Mouse (Mus musculus) kidney, adult 8-10 months (tissue): ENCODE results near the gene Nono.

Source experiments
- DNase-seq, 2 experiments: peaks; one replicate each; pipeline ENCODE4 v3.0.0; 2022

Gene Nono

DNA sequence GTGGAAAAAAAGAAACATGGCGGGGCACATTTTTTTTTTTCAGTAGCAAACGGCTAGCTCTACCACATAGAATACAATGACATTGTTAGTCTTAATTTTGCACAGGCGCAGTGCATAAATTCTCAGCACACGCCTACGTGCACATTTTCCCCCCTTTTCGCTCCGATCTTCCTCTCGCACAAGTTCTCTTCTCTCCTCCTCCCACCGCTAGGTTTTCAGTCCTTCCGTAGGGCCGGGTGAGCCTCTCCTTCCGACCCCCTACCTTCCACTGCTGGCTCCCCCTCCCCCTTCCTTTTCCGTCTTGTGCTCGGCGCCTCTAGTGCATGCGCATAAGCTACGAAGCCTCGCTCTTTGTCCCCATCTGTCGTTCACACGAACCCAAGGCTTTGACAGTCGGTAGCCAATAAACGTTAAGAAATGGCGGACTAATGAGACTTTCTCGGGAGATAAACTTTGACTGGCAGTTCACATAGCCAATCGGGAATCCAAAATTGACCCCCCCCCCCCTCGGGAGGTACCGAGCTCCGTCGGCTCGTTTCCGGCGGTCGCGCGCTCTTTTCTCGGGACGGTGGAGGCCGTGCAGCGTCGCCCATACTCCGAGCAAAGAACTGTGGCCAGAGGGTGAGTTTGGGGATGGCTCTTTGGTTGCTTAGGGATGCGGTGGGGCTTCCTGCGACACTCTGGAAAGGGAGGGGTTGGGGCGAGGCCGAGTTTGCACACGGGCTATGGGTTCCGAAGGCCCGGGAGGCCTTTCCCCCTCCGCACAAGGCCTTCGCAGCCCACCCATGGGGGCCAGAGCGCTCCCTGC lies at the start of gene Nono:
Nono (plus strand) TSS at position 177 of the 808 bp plus-strand sequence.
- peak; percentile 82 to 91 for DNase-seq

DNA sequence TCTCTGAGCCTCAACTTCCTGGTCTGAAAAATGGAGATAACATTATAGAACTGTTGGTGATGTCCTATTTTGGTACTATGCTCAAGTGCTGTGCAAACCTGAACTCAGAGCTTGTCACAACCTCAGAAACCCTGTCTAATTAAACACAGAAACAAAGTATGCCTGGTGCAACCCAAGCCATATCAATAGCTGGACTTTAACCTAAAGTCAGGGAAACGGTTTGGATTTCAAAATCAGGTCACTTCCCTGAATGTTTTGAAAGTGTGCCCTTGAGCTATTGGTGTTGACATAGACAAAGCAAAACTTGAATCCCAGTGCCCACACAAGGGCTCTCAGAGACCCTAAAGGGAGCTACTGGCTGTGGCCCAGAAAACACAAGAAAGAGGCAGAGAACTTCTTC lies 49.4 kb upstream of the Nono start:
- no peak for DNase-seq

DNA sequence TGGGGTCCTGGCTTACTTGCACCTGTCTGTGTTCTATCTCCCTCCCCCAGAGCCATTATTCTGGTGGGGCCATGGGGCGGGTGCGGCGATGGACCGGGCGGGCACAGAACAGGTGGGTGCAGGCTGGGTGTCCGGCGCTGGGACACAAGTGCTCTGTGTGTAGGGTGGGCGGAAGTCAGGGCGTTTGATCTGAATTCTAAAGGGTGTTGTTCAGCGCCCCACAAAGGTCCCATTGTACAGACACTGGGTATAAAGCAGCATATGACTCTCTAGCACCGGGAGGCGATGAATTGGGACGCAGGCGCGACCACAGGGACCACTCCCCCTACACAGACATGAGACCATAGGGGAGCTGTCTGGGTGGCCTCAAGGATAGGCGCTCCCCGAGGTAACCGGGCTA lies 45.7 kb upstream of the Nono start:
- DNase-seq: no peak

DNA sequence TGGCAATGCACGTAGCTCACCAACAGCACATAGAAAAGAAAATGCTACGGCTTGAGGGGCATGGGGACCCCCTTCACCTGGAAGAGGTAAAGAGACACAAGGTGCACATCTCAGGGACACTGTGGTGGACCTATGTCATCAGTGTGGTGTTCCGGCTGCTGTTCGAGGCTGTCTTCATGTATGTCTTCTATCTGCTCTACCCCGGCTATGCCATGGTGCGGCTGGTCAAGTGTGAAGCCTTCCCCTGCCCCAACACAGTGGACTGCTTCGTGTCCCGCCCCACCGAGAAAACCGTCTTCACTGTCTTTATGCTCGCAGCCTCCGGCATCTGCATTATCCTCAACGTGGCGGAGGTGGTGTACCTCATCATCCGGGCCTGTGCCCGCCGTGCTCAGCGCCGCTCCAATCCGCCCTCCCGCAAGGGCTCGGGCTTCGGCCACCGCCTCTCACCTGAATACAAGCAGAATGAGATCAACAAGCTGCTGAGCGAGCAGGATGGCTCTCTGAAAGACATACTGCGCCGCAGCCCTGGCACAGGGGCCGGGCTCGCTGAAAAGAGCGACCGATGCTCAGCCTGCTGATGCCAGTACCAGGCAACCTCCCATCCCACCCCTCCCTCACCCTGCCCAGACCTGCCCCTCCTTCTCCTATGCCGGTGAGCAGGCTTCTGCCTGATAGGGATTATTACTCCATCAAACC lies 44.5 kb upstream of the Nono start:
- DNase-seq: no peak

DNA sequence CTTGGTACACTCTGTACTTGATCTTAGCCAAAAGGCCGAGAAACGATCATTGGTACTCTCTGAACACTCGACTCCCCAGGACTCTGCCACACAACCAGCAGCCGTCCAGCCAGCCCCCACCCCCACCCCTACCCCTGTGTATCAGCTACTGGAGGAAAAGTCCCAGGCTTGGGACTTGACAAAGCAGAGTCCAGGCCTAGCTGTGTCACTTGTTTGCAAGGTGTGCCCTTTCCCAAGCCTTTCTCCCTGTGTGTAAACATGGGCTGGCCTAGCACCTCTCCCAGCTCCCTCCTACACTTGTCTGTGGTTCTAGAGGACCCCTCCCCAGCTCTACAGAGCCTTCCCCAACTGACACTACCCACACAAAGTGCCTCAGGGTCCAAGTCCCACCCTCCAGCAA lies 42.9 kb upstream of the Nono start:
- no peak for DNase-seq

DNA sequence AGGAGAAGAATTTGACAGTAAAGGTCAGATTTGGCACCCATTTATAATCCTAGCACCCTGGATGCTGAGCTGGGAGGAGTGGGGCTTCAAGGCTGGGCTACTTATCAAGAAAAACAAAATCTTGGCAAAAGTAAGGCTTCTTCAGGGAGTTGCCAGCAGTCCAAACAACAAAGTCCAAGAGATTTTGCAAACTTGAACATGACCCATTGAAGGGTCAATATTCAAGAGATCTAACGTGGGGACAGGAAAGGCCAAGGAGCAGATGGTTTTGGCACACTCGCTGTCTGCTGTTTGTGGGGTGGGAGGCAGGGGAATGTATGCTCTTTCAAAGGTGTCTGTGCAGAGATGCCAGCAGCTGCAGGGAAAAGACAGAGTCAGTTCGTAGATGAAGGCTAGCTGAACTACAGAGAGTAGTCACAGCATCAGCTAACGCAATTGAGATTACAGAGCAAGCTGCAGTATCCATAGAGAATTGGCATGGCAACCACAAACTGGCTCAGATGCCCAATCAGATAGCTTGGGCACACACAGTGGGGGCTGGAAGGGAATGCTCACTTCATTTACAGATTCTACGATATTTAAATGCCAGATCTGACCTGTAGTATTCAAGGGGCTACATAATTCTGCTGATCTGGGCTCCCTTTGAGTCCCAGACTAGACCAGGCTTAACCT lies 40.1 kb upstream of the Nono start:
- DNase-seq: peak; percentile 15 to 37

DNA sequence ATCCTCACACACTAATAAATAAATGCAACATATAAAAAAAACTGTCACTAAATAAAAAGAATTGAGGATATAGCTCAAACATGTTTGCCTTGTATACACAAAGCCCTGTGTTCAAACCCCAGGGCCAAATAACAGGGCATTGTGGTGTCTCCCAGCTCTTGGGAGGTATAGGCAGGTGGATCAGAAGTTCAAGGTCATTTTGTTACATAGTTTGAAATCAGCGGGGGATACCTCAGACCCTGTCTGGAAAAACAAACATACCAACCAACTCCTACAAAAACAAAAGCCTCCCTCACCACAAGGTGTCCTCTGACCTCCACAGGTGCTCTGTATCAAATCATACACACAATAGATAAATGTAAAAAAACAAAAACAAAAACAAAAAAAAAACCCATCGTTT lies 34.8 kb upstream of the Nono start:
- DNase-seq: no peak

DNA sequence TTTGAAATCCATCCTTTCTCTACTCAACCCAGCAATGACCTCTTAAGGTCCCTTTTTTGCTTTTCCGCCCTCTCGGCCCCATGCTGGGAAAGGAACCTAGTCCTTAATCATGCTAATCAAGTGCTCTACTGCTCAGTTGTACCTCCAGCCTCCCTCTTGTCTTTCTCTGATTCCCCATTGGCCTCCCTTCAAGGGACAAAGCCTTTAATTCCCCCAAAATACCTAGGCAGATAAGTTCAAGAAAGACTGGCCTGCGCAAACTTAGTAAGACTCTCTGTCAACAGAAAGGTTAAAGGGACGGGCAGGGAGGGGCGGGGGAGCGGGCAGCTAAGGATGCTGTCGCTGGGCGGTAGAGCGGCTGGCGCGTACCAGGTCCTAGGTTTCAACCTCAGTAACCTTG lies 32.7 kb upstream of the Nono start:
- DNase-seq: no peak

DNA sequence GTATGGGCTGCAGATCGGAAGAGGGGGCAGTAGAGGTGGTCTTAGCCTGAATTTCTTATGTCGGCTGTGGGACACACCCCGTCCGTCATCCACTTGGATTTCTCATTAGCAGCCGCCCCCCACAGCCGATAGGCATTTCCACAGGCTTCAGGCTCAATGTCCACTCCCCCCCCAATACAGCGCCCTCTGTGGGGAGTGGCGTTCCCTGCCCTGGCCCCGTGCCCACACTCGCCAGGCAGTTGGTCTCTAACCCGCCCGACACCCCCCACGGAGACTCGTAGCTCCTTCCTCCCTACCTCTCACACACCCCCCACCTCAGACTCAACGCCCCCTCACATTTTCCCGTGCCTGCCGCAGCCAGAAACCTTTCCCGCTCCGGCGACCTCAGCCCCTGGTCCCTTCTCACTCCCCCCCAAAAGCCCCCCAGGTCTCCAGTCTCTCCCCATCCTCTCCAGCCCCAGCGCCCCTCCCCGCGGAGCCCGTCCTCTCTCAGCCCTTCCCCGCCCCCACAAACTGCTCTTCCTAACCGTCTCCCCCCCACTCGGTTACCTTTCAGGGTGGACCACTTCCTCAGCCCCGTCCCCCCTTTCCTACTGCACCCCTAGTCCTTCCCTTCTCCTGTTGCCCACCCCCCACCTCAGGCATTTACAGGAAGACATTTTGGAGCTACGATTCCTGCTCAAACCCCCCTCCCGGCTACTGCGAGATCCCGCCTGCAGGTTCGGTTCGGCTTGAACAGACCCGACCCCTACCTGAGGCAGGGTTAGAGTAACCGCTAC lies 10.0 kb upstream of the Nono start:
- DNase-seq: peak; percentile 59 to 62

DNA sequence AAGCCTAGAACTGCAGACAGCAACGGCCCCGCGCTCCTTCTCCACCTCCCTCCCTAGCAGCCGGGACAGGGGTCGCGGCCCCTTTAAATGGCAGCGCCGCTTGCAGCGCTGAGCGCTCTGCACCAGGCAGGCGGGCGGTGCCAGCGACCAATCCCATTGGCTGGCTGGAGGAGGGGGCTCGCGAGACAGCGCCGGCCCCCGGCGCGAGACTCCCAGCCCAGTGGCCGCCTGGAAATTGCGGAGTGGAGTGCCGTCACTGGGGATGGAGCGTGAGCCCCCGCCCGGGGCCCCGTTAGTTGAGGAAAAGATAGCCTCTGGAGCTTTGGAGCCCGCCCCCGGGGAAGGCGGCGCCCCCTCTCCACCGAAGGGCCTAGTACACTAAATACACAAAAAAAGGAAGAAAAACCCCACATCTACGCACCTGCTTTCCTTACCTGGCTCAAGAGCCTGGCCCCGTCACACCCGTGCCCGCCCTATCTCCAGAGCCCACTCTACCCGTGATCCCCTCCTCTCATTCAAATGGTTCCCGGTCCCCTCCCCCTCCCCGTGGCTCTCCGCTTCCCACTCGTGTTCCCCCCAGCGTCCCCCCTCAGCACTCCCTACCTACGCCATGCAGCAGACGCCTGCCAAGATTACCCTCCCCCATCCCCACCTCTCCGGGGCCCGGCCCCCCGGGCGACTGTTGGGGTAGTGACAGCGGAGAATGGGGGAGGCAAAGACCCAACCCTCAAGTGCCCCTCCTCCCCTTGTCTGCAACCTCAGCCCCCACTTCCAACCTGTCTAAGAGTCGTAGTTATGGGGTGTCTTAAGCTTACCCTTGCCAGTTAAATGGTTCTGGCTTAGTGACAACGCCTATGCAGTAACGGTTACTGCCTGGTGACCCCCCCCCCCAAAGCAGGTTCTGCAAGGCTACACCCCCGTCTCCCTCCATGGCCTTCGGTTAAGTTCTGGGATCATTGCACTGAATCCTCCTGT lies 9.1 kb upstream of the Nono start:
- peak; percentile 81 to 82 for DNase-seq

DNA sequence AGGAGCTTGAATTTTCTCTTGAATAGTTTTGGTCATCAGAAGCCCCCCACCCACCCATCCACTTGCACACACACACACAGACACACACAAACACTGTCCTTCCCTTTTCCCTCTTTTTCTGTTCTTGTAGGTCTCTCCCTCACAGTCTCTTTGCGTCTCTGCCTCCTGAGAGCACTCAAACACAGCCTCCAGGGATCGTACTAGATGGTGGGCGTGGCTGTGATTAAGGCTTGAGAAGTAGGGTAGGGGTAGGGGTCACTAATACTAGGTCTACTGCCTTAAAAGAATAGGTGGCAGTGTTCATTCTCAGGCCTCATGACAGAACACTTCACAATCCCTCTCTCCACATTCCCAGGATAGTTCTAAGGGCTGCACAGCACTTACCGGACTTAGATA lies 8.4 kb upstream of the Nono start, which contains the start of gene Zmym3:
Zmym3 (minus strand) TSS at position 150 of the 396 bp plus-strand sequence.
- DNase-seq: no peak

DNA sequence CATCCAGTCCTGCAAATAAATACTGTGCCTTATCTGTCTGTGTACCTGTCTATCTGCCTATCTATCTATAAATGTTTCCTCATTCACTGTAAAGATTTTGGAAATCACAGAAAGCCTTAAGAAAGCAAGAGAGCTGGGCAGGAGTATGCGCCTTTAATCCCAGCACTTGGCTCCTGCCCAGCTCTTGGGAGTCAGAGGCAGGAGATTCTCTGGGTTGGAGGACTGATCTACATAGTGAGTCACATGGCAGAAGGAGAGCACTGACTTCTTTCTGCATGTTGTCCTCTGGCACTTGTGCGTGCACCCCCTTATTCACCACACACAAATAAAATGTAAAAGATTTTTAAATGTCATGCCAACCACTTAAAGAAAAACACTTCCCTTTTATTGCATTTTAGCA lies 5.7 kb upstream of the Nono start:
- DNase-seq: no peak

DNA sequence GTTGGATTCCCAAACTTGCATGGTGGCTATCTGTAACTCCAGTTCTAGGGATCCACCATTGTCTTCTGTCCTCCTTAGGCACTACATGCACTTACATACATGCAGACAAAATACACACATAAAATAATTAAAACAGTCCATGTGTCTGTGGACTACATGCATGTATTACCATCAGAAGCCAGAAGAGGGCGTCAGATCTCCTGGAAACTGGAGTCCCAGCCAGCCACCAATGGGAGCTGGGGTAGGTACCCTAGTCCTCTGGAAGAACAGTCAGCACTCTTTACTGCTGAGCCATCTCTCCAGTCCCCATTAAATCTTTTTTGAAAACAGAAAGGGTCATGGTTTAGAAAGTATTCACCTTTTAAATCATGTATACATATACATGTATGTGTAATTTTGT lies 1.3 kb upstream of the Nono start:
- peak in 1 of 2 experiments; percentile 33 for DNase-seq

DNA sequence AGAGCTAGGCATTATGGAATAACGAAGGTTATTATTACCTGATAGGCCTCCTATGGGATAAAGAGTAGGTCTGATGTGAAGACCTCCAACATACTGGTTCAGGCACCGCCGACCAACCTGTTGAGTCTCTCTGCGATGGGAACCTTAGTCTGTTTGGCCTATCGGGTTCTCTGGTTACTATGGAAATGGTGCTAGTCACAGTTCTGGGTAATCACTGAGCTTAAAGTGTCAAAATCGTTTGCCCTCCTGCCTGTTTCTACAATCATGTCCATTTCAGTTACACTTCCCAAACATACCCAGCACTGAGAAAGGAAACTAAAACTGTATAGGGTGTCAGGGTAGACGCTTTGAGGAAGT lies 355 bp upstream of the Nono start:
- DNase-seq: peak in 1 of 2 experiments; percentile 8

DNA sequence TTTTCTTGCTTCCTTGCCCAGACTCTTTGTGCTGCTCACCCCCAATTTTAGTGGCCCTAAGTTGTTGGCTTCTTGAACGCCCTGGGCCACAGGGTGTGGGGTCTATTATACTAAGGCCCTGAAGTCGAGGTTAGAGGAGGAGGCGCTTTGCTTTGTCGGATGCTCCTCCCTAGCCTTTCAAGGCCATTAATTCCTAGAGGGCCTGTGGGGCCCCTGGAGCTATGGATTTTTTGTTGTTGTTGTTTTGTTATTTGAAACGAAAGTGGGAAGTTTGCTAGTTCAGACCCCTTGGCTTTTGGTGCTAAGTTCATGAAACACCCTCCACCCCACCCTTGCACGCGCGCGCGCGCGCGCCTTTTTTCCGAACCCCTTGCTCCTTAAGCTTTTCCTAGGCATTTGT lies 858 bp downstream of the Nono start:
- DNase-seq: peak in 1 of 2 experiments; percentile 14

DNA sequence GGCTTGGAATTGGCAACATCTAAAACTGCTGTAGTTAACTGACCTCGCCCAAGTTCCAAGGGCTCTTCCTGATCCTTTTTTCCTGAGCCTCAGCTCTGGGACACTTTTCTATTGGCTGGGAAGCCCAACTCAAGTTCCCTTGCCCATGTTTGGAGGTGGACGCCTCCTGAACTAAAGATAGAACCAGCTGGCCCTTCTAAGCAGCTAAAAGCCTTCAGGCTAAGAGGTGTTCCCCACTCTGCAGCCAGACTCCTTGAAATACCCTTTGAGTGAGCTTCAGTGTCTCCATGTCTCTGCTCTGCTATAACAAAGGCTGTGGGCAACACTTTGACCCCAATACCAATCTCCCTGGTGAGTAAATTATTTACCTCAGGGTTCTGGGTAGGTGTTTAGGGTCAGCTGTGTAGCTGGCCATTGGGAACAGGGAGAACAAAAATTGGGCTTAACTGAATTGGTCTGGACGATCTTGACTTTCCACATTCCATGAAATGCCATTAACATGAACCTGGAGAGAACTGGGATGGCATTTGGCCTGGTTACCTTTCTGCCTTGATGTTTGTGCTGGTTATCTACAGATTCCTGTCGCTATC lies 19.9 kb downstream of the Nono start, which contains the start of gene Itgb1bp2:
Itgb1bp2 (plus strand) TSS at position 203 of the 590 bp plus-strand sequence.
- peak; percentile 7 to 40 for DNase-seq

DNA sequence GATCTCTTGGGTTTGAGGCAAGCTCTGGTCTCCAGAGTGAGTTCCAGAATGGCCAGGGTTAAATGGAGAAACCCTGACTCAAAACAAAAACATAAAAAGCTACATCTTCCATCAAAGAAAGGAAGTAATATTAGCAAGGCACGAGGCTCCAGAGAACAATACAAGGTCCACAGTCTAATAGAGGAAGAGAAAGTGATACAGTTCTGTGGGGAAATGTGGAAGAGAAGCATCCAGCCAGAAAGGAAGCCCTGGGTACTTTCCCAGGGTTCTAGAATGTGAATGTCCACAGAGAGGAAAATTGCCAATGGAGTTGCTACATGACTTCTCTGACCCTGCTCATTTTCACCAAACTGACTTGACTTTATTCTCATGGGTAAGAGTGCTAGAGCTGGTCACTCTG lies 22.0 kb downstream of the Nono start:
- DNase-seq: no peak

DNA sequence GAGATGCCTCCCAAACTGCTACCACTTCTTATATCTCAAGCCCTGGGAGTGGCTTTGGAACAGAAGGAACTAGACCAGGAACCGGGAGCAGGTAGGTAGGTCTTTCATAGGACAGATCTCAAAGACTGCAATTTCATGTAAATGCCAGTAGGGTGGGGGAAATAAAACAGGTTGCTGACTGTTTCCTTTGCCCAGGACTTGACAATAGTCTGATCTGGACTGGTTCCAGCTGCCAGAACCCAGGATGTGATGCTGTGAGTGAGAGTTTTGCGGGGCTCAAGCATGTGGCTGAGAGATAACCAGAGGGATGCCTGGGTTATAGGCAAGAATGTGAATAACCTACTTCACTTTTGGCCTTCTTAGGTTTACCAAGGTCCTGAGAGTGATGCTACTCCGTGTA lies 22.5 kb downstream of the Nono start:
- DNase-seq: no peak

DNA sequence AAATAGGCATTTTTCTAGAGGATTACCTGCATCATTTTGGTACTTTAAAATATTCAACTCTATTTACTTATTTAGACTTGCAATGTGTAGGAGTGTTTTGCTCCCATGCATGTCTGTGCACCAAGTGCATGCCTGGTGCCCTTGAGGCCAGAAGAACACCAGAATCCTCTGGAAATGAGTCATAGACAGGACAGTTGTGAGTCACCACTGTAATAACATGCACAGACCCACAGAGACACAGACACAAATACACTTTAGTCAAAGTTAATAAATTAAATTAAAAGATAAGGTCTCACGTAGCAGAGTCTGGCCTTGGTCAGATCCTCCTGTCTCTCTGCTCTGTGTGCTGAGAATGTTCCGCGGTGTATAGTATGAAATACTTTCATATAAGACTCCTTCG lies 43.1 kb downstream of the Nono start:
- no peak for DNase-seq

DNA sequence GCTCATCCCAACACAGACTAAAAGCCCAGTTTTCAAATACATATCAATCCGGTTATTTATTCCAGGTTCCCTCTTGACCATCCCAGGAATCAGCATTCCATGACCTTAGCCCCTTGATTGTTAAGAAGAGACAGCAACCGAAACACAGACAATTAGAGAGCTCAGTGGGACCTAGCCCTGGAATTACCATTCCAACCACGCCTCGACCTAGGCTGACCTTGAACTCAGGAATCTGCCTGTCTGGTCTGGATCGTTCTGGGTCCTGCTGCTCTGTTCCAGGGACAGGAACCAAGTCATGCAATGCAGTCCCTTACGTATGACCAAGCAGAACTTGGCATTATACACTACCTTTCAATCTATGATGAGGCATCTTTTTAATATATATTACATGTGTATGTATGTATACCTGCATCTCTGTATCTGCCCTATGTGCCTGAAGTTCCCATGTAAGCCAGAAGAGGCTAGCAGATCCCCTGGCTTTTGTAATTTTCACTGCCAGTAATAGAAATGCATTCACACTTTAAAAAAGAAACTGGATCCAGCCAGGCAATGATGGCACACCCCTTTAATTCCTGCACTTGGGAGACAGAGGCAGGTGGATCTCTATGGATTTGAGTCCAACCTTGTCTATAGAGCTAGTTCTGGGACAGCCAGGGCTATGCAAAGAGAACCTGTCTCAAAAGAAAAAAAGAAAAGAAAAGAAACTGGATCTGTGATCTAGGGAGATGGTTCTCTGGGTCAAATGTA lies 52.7 kb downstream of the Nono start:
- no peak for DNase-seq
